Mouse (Mus musculus): Measurements from ENCODE around the gene Acot5. TPM values are rescaled to one million over a fixed set of nuclear protein-coding genes. Genes with fewer than 3 reads are reported as not detected.

The Acot5 gene
- not detected for polyA plus RNA-seq (2014; fragmentation: Illumina TruSeq; extraction: RNeasy Lipid Tissue Mini Kit (QIAGEN cat#74804); ENCODE audit: low read depth, low replicate concordance)

GRCm38 (mm10) chr12:84068986-84069385, at the start of gene Acot5:
Acot5 (plus strand) TSS chr12:84069325.

GRCm38 (mm10) chr12:84038241-84038640, 30.9 kb upstream of the Acot5 start, which contains the start of gene Acot4:
Acot4 (plus strand) TSS chr12:84038379.

GRCm38 (mm10) chr12:84038691-84039111, 30.4 kb upstream of the Acot5 start, which contains the start of gene Gm49366:
Gm49366 (plus strand) TSS chr12:84038935.

DNA sequence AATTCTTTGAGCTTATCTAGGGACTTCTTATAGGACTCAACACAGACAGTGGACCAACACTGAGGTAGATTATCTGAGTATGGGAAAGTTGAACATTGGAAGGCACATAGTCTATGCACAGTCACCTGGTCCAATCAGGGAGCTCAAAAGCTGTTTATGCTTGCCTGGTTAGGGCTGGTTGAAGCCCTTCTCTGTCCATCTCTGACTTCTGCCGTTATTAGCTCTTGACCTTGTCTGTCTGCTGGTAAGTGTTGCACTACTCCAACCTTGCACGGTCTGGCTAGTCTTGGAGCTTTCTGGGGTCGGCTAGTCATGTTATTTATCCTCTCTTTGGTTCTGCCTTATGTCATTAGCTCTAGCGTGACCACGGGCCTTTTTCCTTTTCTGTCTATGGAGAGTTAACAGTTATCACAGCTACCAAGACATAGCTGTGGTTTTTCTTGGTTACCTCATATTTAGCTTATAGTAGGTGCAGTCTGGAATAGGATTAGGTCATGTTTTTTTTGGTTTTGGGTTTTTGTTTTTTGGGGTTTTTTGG, 17.1 kb upstream of the Acot5 start, which contains the start of gene Acot3:
Acot3 (plus strand) TSS at position 208 of the 538 bp plus-strand sequence.

GRCm38 (mm10) chr12:84100604-84101492, 31.7 kb downstream of the Acot5 start, which contains the start of gene Acot6:
Acot6 (plus strand) TSS chr12:84100654.

DNA sequence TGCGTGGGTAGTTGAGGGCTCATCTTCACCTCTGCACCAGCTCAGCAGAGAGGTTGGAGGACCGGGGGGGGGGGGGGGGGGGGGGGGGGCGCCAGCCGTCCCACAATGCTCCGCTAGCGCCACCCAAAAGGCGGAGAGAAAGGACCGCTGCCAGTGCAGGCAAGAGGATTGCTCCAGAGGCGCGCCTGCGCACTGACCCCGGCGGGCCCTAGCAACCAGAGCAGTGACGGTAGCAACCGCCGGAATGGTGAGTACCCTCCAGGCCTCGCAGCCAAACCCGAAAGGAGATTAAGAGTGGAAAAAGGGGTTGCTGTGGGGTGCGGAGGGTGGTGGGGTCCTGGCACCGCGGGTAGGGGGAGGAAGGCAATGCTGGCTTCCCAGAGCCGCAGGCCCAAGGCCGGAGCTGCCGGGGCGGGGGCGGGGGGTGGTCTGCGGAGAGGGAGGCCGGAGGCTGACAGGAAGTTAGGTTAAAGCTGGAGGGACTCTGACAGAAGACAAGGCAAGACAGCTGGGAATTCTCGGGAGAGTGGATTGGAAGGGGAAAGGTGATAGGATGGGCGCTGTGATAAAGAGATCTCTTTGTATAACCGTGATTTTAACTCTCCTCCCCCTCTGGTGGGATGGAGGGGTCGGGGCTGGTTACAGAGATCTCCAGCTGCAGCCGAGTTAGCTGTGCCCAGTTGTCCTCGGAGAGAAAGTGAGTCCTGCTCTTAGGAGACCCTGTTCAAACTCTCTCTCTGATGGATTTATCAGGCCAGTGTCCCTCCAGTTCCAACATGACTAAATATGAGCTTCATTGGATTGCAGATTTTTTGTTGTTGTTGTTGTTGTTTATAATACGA, 45.2 kb downstream of the Acot5 start, which contains the start of gene Dnal1:
Dnal1 (plus strand) TSS at position 214 of the 842 bp plus-strand sequence.

Other genes with a start within 250 kb of the Acot5 start
- 17.6 TPM for gene Numb, start 147.4 kb upstream of the Acot5 start, polyA plus RNA-seq (2014; fragmentation: Illumina TruSeq; extraction: RNeasy Lipid Tissue Mini Kit (QIAGEN cat#74804); ENCODE audit: low read depth, low replicate concordance)
- gene Riox1, start 118.7 kb upstream of the Acot5 start, polyA plus RNA-seq (2014; fragmentation: Illumina TruSeq; extraction: RNeasy Lipid Tissue Mini Kit (QIAGEN cat#74804); ENCODE audit: low read depth, low replicate concordance) = 1.3 TPM
- gene Heatr4, start 84.5 kb upstream of the Acot5 start, polyA plus RNA-seq (2014; fragmentation: Illumina TruSeq; extraction: RNeasy Lipid Tissue Mini Kit (QIAGEN cat#74804); ENCODE audit: low read depth, low replicate concordance) = not detected
- 2.5 TPM for gene Acot2, start 81.5 kb upstream of the Acot5 start, polyA plus RNA-seq (2014; fragmentation: Illumina TruSeq; extraction: RNeasy Lipid Tissue Mini Kit (QIAGEN cat#74804); ENCODE audit: low read depth, low replicate concordance)
- gene Acot1, start 59.8 kb upstream of the Acot5 start, polyA plus RNA-seq (2014; fragmentation: Illumina TruSeq; extraction: RNeasy Lipid Tissue Mini Kit (QIAGEN cat#74804); ENCODE audit: low read depth, low replicate concordance) = 68.6 TPM
- 80.2 TPM for gene Acot4, start 30.9 kb upstream of the Acot5 start, polyA plus RNA-seq (2014; fragmentation: Illumina TruSeq; extraction: RNeasy Lipid Tissue Mini Kit (QIAGEN cat#74804); ENCODE audit: low read depth, low replicate concordance)
- gene Gm49366, start 30.4 kb upstream of the Acot5 start, polyA plus RNA-seq (2014; fragmentation: Illumina TruSeq; extraction: RNeasy Lipid Tissue Mini Kit (QIAGEN cat#74804); ENCODE audit: low read depth, low replicate concordance) = not detected
- gene Acot3, start 17.2 kb upstream of the Acot5 start, polyA plus RNA-seq (2014; fragmentation: Illumina TruSeq; extraction: RNeasy Lipid Tissue Mini Kit (QIAGEN cat#74804); ENCODE audit: low read depth, low replicate concordance) = 49.5 TPM
- gene Acot6, start 31.3 kb downstream of the Acot5 start, polyA plus RNA-seq (2014; fragmentation: Illumina TruSeq; extraction: RNeasy Lipid Tissue Mini Kit (QIAGEN cat#74804); ENCODE audit: low read depth, low replicate concordance) = 2.0 TPM
- 1.4 TPM for gene Dnal1, start 45.0 kb downstream of the Acot5 start, polyA plus RNA-seq (2014; fragmentation: Illumina TruSeq; extraction: RNeasy Lipid Tissue Mini Kit (QIAGEN cat#74804); ENCODE audit: low read depth, low replicate concordance)
- not detected for gene Pnma1, start 79.2 kb downstream of the Acot5 start, polyA plus RNA-seq (2014; fragmentation: Illumina TruSeq; extraction: RNeasy Lipid Tissue Mini Kit (QIAGEN cat#74804); ENCODE audit: low read depth, low replicate concordance)
- gene Elmsan1, start 149.6 kb downstream of the Acot5 start, polyA plus RNA-seq (2014; fragmentation: Illumina TruSeq; extraction: RNeasy Lipid Tissue Mini Kit (QIAGEN cat#74804); ENCODE audit: low read depth, low replicate concordance) = 3.2 TPM
- gene Ptgr2, start 215.9 kb downstream of the Acot5 start, polyA plus RNA-seq (2014; fragmentation: Illumina TruSeq; extraction: RNeasy Lipid Tissue Mini Kit (QIAGEN cat#74804); ENCODE audit: low read depth, low replicate concordance) = 87.0 TPM
- gene Zfp410, start 247.5 kb downstream of the Acot5 start, polyA plus RNA-seq (2014; fragmentation: Illumina TruSeq; extraction: RNeasy Lipid Tissue Mini Kit (QIAGEN cat#74804); ENCODE audit: low read depth, low replicate concordance) = 13.7 TPM

All from liver, adult 10 weeks (tissue).